Mouse (Mus musculus): ENCODE data around the gene Plcd3.

- TF ChIP-seq POLR2A (IDR thresholded peaks at IDR 0.05; ENCODE audit: low read depth, low read length) (no peak), CTCF (IDR thresholded peaks at IDR 0.05; ENCODE audit: extremely low read depth, insufficient read depth, insufficient read length, insufficient replicate concordance) (no peak)
Measured at GRCm38 (mm10) chr11:103095801-103096200, 5.7 kb downstream of the Plcd3 start.
